Mouse (Mus musculus): ENCODE data around the gene Gm8660. TPM values are rescaled to one million over a fixed set of nuclear protein-coding genes. Genes with fewer than 3 reads are reported as not detected.
"Not testable (repeated sequence)": the region's sequence is repeated elsewhere in the genome, so short reads cannot be mapped to it uniquely, and the experiment has no call there.

The Gm8660 gene
- not detected in 2 replicates for total RNA-seq (2015)
- total RNA-seq (2017): not detected in 2 replicates

- ATAC-seq (replicated peaks; ENCODE audit: poor library complexity): not testable (repeated sequence)
Observed at GRCm38 (mm10) chr7:22370939-22371338, at the start of gene Gm8660. Gene Gm8660, minus strand, starts transcription at chr7:22371039.

- not testable (repeated sequence) for ATAC-seq (replicated peaks; ENCODE audit: poor library complexity)
Observed at GRCm38 (mm10) chr7:22413283-22413682, 42.4 kb upstream of the Gm8660 start, which contains the start of gene Vmn1r148. Gene Vmn1r148, plus strand, starts transcription at chr7:22413583.

- ATAC-seq (replicated peaks; ENCODE audit: poor library complexity): not testable (repeated sequence)
Observed at GRCm38 (mm10) chr7:22329617-22330016, 41.2 kb downstream of the Gm8660 start, which contains the start of gene Gm4187. Gene Gm4187, minus strand, starts transcription at chr7:22329717.

Other genes starting within 250 kb of the Gm8660 start
- gene Gm10666, start 236.3 kb downstream of the Gm8660 start, total RNA-seq (2015): not detected in 2 replicates
- gene Gm10666, start 236.3 kb downstream of the Gm8660 start, total RNA-seq (2017): not detected in 2 replicates
- gene Vmn1r142, start 207.0 kb downstream of the Gm8660 start, total RNA-seq (2015): not detected in 2 replicates
- not detected in 2 replicates for gene Vmn1r142, start 207.0 kb downstream of the Gm8660 start, total RNA-seq (2017)
- gene Vmn1r143, start 181.7 kb downstream of the Gm8660 start, total RNA-seq (2015): not detected in 2 replicates
- not detected in 2 replicates for gene Vmn1r143, start 181.7 kb downstream of the Gm8660 start, total RNA-seq (2017)
- gene Gm8653, start 169.8 kb downstream of the Gm8660 start, total RNA-seq (2015): not detected in 2 replicates
- not detected in 2 replicates for gene Gm8653, start 169.8 kb downstream of the Gm8660 start, total RNA-seq (2017)
- gene Gm8453, start 141.6 kb downstream of the Gm8660 start, total RNA-seq (2015): not detected in 2 replicates
- gene Gm8453, start 141.6 kb downstream of the Gm8660 start, total RNA-seq (2017): not detected in 2 replicates
- gene Gm4187, start 41.3 kb downstream of the Gm8660 start, total RNA-seq (2015): not detected in 2 replicates
- gene Gm4187, start 41.3 kb downstream of the Gm8660 start, total RNA-seq (2017): not detected in 2 replicates
- gene Vmn1r148, start 42.5 kb upstream of the Gm8660 start, total RNA-seq (2015): not detected in 2 replicates
- not detected in 2 replicates for gene Vmn1r148, start 42.5 kb upstream of the Gm8660 start, total RNA-seq (2017)
- gene Vmn1r149, start 67.2 kb upstream of the Gm8660 start, total RNA-seq (2015): not detected in 2 replicates
- not detected in 2 replicates for gene Vmn1r149, start 67.2 kb upstream of the Gm8660 start, total RNA-seq (2017)
- not detected in 2 replicates for gene Gm10665, start 93.0 kb upstream of the Gm8660 start, total RNA-seq (2015)
- not detected in 2 replicates for gene Gm10665, start 93.0 kb upstream of the Gm8660 start, total RNA-seq (2017)
- gene Vmn1r151, start 128.6 kb upstream of the Gm8660 start, total RNA-seq (2015): not detected in 2 replicates
- not detected in 2 replicates for gene Vmn1r151, start 128.6 kb upstream of the Gm8660 start, total RNA-seq (2017)
- gene Vmn1r152, start 151.9 kb upstream of the Gm8660 start, total RNA-seq (2015): not detected in 2 replicates
- gene Vmn1r152, start 151.9 kb upstream of the Gm8660 start, total RNA-seq (2017): not detected in 2 replicates
- gene Gm8677, start 163.8 kb upstream of the Gm8660 start, total RNA-seq (2015): not detected in 2 replicates
- gene Gm8677, start 163.8 kb upstream of the Gm8660 start, total RNA-seq (2017): not detected in 2 replicates
- not detected in 2 replicates for gene Gm4201, start 194.3 kb upstream of the Gm8660 start, total RNA-seq (2015)
- not detected in 2 replicates for gene Gm4201, start 194.3 kb upstream of the Gm8660 start, total RNA-seq (2017)
- not detected in 2 replicates for gene Gm4565, start 217.1 kb upstream of the Gm8660 start, total RNA-seq (2015)
- not detected in 2 replicates for gene Gm4565, start 217.1 kb upstream of the Gm8660 start, total RNA-seq (2017)

Measured in megakaryocyte progenitor cell, adult 5-6 weeks (primary cell).